Mouse (Mus musculus): ENCODE data around the gene Wdr35. TPM values are rescaled to one million over a fixed set of nuclear protein-coding genes. Genes with fewer than 3 reads are reported as not detected.
"Not testable (repeated sequence)": the region's sequence is repeated elsewhere in the genome, so short reads cannot be mapped to it uniquely, and the experiment has no call there.

Wdr35 gene
- 19.4 and 20.5 TPM in 2 replicates for polyA plus RNA-seq (2015; fragmentation: Nextera tagmentation; extraction: Ambion mirVana)

GRCm38 (mm10) chr12:8973820-8974465 is at the start of gene Wdr35:
Gene Wdr35 (plus strand): TSS chr12:8973892.
- ATAC-seq (ENCODE audit: low FRiP score): peak; percentile 97
- peak within 1 kb of the TSS; percentile 79 for H3K4me2 ChIP-seq
- H3K27ac ChIP-seq: peak within 1 kb of the TSS; percentile 84
- H3K4me3 ChIP-seq: peak within 1 kb of the TSS; percentile 70
- WGBS: under 1% methylated on average over 44 of the region's 45 CpGs
- H3K36me3 ChIP-seq: peaks cover 5% of the 10 kb centered on the region
- H3K9ac ChIP-seq: peak within 1 kb of the TSS; percentile 76
- no peaks in the 10 kb centered on the region for H3K9me3 ChIP-seq
- H3K4me1 ChIP-seq (replicated peaks): peaks cover 15% of the 10 kb centered on the region
- peaks cover 3% of the 10 kb centered on the region for H3K27me3 ChIP-seq

GRCm38 (mm10) chr12:8927652-8928051 is 46.0 kb upstream of the Wdr35 start:
- no peaks in the 10 kb centered on the region for H3K27me3 ChIP-seq
- no peak overlapping the region for H3K27ac ChIP-seq
- H3K4me1 ChIP-seq (replicated peaks): peaks cover 57% of the 10 kb centered on the region
- no peak for ATAC-seq (ENCODE audit: low FRiP score)
- peaks cover 4% of the 10 kb centered on the region for H3K36me3 ChIP-seq
- no peak overlapping the region for H3K4me2 ChIP-seq
- 96% methylated on average over 3 of the region's 3 CpGs for WGBS
- no peak overlapping the region for H3K4me3 ChIP-seq
- H3K9me3 ChIP-seq: no peaks in the 10 kb centered on the region
- no peak overlapping the region for H3K9ac ChIP-seq

GRCm38 (mm10) chr12:8928766-8929165 is 44.9 kb upstream of the Wdr35 start:
- ATAC-seq (ENCODE audit: low FRiP score): no peak
- Histone ChIP-seq H3K36me3 (peaks cover 9% of the 10 kb centered on the region), H3K4me1 (replicated peaks) (peaks cover 47% of the 10 kb centered on the region), H3K27me3 (no peaks in the 10 kb centered on the region), H3K4me3 (no peak overlapping the region), H3K4me2 (no peak overlapping the region), H3K9ac (no peak overlapping the region), H3K9me3 (no peaks in the 10 kb centered on the region), H3K27ac (no peak overlapping the region)
- 80% methylated on average over 4 of the region's 4 CpGs for WGBS

GRCm38 (mm10) chr12:8931083-8931482 is 42.6 kb upstream of the Wdr35 start:
- H3K9me3 ChIP-seq: no peaks in the 10 kb centered on the region
- no peak overlapping the region for H3K4me2 ChIP-seq
- H3K36me3 ChIP-seq: peaks cover 23% of the 10 kb centered on the region
- peaks cover 27% of the 10 kb centered on the region for H3K4me1 ChIP-seq (replicated peaks)
- H3K27ac ChIP-seq: no peak overlapping the region
- no peak for ATAC-seq (ENCODE audit: low FRiP score)
- no peak overlapping the region for H3K4me3 ChIP-seq
- H3K9ac ChIP-seq: no peak overlapping the region
- 87% methylated on average over 4 of the region's 4 CpGs for WGBS
- no peaks in the 10 kb centered on the region for H3K27me3 ChIP-seq

GRCm38 (mm10) chr12:8935349-8935748 is 38.3 kb upstream of the Wdr35 start:
- WGBS: 76% methylated on average over 5 of the region's 5 CpGs
- Histone ChIP-seq H3K4me2 (no peak overlapping the region), H3K4me1 (replicated peaks) (peaks cover 9% of the 10 kb centered on the region), H3K27ac (no peak overlapping the region), H3K36me3 (peaks cover 59% of the 10 kb centered on the region), H3K4me3 (no peak overlapping the region), H3K27me3 (no peaks in the 10 kb centered on the region), H3K9me3 (no peaks in the 10 kb centered on the region), H3K9ac (no peak overlapping the region)
- no peak for ATAC-seq (ENCODE audit: low FRiP score)

- H3K4me1 ChIP-seq (replicated peaks); H3K4me2 ChIP-seq; H3K27me3 ChIP-seq; H3K9me3 ChIP-seq; H3K27ac ChIP-seq; H3K9ac ChIP-seq; ATAC-seq (ENCODE audit: low FRiP score); H3K4me3 ChIP-seq: not testable (repeated sequence)
- H3K36me3 ChIP-seq: peaks cover 59% of the 10 kb centered on the region
- WGBS: 76% methylated on average over 4 of the region's 4 CpGs
Measured at GRCm38 (mm10) chr12:8936210-8936609, 37.5 kb upstream of the Wdr35 start.

GRCm38 (mm10) chr12:8939490-8939889 is 34.2 kb upstream of the Wdr35 start:
- Histone ChIP-seq H3K4me1 (replicated peaks) (no peaks in the 10 kb centered on the region), H3K36me3 (peaks cover 52% of the 10 kb centered on the region), H3K27me3 (no peaks in the 10 kb centered on the region), H3K4me3 (no peak overlapping the region), H3K9me3 (no peaks in the 10 kb centered on the region), H3K27ac (no peak overlapping the region), H3K4me2 (no peak overlapping the region), H3K9ac (no peak overlapping the region)
- 92% methylated on average over 4 of the region's 4 CpGs for WGBS
- ATAC-seq (ENCODE audit: low FRiP score): no peak

GRCm38 (mm10) chr12:8940011-8941005 is 33.4 kb upstream of the Wdr35 start:
- no peaks in the 10 kb centered on the region for H3K9me3 ChIP-seq
- no peaks in the 10 kb centered on the region for H3K27me3 ChIP-seq
- H3K4me1 ChIP-seq (replicated peaks): no peaks in the 10 kb centered on the region
- H3K4me3 ChIP-seq: no peak overlapping the region
- peak overlapping the region; percentile 2; the same call in 1 of the 2 replicates for H3K27ac ChIP-seq
- peaks cover 44% of the 10 kb centered on the region for H3K36me3 ChIP-seq
- H3K9ac ChIP-seq: no peak overlapping the region
- WGBS: 67% methylated on average over 12 of the region's 12 CpGs
- no peak overlapping the region for H3K4me2 ChIP-seq
- ATAC-seq (ENCODE audit: low FRiP score): no peak

- Histone ChIP-seq H3K4me3 (no peak overlapping the region), H3K27ac (no peak overlapping the region), H3K9ac (no peak overlapping the region), H3K27me3 (no peaks in the 10 kb centered on the region), H3K9me3 (no peaks in the 10 kb centered on the region), H3K36me3 (peaks cover 35% of the 10 kb centered on the region), H3K4me2 (no peak overlapping the region), H3K4me1 (replicated peaks) (no peaks in the 10 kb centered on the region)
- ATAC-seq (ENCODE audit: low FRiP score): no peak
- 72% methylated on average over 4 of the region's 4 CpGs for WGBS
Measured at GRCm38 (mm10) chr12:8941131-8941615, 32.5 kb upstream of the Wdr35 start.

- no peak for ATAC-seq (ENCODE audit: low FRiP score)
- no peak overlapping the region for H3K27ac ChIP-seq
- no peaks in the 10 kb centered on the region for H3K4me1 ChIP-seq (replicated peaks)
- H3K9me3 ChIP-seq: no peaks in the 10 kb centered on the region
- no peaks in the 10 kb centered on the region; the same call in 1 of the 2 replicates for H3K27me3 ChIP-seq
- WGBS: 80% methylated on average over 4 of the region's 4 CpGs
- H3K4me2 ChIP-seq: no peak overlapping the region
- H3K4me3 ChIP-seq: no peak overlapping the region
- H3K36me3 ChIP-seq: peaks cover 28% of the 10 kb centered on the region
- no peak overlapping the region for H3K9ac ChIP-seq
Measured at GRCm38 (mm10) chr12:8941699-8942392, 31.8 kb upstream of the Wdr35 start.

GRCm38 (mm10) chr12:8947163-8947562 is 26.5 kb upstream of the Wdr35 start:
- no peak overlapping the region for H3K9ac ChIP-seq
- H3K9me3 ChIP-seq: no peaks in the 10 kb centered on the region
- H3K4me1 ChIP-seq (replicated peaks): peaks cover 11% of the 10 kb centered on the region
- WGBS: 71% methylated on average over 9 of the region's 9 CpGs
- ATAC-seq (ENCODE audit: low FRiP score): no peak
- H3K27me3 ChIP-seq: peaks cover 20% of the 10 kb centered on the region
- H3K36me3 ChIP-seq: no peaks in the 10 kb centered on the region
- peak overlapping the region; percentile 96 for H3K4me2 ChIP-seq
- H3K4me3 ChIP-seq: peak overlapping the region; percentile 49
- H3K27ac ChIP-seq: no peak overlapping the region

Measured in hindbrain, embryonic 13.5 days (tissue).